Mouse (Mus musculus) liver, adult 10 weeks (tissue): ENCODE results near the gene Myo15b. TPM values are rescaled to one million over a fixed set of nuclear protein-coding genes. Genes with fewer than 3 reads are reported as not detected.

Source experiments
- polyA plus RNA-seq: library from polyadenylated mRNA; stranded (reverse); fragments of 350-450 nt; fragmentation: Illumina TruSeq; extraction: RNeasy Lipid Tissue Mini Kit (QIAGEN cat#74804); gene quantifications from one replicate; pipeline ENCODE4 v1.2.3, GENCODE M21; 2014; ENCODE audit warnings: low read depth, low replicate concordance

The Myo15b gene
- polyA plus RNA-seq: not detected

DNA sequence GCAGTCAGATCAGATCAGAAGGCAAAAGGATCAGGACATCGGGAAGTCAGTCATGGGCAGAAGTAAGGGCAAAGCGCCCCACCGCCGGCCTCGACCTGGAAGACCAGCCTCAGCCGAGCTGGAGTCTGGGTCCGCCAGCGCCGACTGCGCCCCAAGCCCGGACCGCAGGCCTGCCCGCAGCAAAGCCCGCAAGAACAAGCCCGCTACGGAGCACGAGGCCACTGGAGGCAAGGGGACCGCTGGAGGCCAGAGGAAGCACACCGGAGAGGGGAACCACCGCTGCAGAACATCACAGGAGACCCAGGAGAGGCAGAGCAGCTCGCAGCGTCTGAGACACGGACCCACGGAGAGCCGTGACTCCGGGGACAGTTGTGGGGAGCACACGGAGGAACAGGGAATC, at the start of gene Myo15b:
Gene Myo15b, plus strand, starts transcription at position 53 of the 400 bp plus-strand sequence.

DNA sequence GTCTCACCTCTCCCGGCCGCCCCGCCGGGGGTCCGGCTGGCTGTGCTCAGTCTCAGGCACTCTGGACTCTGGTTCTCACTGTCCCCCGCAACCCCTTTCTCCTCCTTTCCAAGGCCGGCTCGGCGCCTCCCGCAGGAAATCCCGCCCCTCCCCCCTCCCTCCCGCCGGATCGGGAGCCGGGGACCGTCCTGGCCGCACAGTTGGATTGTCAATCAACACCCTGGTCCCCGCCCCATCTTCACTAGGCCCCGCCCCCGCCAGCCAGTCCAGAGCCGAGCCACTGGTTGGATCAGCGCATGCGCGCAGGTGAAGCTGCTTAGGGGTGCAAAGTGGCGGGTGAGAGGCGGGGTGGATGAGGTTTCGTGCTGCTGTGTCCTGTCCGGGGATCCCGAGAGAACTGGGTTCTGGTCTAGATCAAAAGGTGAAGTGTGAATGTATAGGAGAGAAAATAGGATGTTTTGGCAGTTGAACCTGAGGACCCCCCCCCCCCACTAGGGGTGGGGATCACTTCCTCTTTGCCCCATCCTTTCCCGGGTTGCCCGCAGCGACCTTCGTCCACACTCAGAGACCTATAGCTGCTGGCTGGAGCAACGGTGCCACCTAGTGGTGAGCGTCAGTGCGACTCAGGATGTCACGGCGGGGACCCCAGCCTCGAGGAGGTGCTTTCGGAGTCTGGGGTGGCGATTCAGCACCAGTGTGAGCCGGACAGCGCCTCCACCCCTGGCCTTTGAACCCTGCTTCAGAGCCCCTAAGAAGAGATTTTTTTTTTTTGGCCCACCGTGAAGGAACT, 44.5 kb upstream of the Myo15b start, which contains the start of gene Caskin2:
Gene Caskin2, minus strand, starts transcription at position 133 of the 790 bp plus-strand sequence.

DNA sequence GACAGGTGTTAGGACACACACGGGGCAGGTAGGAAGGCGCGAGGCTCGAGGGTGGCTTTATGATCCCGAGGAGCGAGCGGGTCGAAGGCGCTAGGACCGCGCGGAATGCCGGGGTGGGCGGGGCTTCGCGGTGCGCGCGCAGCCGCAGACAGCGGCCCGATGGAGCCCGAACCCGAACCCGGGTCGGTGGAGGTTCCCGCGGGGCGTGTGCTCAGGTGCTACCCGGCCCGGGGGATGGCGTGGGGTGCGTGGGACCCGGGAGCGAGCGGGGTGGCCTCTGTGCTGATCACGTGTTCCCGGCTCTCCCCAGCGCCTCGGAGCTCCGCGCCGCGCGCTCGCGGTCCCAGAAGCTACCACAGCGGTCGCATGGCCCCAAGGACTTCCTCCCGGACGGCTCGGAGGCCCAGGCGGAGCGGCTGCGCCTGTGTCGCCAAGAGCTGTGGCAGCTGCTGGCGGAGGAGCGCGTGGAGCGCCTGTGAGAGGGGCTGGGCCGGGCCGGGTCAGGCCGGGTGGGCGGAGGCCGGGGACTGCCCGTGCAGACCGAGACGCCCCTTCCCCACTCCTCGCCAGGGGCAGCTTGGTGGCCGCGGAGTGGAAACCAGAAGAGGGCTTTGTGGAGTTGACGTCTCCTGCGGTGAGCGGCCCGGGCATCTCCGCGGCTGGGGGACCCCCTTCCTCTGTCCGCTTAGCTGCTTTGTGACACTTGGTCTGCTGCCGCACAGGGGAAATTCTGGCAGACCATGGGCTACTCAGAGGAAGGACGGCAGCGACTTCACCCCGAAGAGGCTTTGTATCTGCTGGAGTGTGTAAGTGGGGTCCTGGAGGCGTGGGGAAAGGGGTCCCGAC, 43.4 kb upstream of the Myo15b start, which contains the start of gene Tsen54:
Gene Tsen54, plus strand, starts transcription at position 120 of the 846 bp plus-strand sequence.

DNA sequence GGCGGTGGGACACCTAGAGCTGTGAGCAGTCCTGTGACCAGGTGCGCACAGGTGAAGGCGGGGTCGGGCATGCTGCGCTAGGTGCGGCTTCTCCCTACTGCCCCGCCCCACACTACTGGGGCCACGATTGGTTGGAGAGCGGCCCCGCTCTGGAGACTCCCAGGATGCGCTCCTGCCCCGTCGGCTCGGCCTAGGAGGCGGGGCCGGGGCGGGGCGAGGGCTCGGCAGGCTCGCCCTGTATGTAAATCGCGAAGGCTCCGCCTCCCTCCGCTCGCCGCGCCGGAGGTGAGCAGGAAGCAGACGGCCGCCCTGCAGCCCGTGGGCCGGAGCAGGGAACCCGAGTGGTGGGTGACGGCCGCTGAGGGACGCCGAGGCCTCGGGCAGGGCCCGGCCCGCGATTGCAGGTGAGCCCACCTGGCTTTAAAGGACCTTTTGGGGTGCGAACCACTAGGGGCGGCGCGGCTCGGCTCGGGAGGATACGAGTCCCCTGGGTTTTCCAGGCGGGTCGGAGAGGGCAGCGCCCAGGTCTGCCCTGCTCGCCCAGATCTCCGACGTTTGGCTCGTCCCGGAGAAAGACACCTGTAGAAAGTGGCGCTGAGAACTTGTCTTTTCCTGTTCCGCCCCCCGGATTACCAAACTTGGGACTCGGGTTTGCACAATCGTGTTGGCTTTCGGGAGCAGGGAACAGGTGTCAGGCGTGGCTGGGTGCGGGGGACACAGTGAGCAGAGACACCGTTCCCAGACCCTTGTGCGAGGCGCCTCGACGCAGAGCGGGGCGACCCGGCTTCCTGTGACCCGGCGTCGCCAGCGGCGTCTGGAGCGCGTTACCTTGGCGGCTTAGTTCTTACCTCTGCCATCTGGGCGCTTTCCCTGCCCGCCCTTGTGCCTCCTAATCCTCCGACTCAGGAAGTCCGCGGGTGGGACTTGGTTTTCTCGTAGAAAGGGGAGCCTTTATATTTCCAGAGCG, 34.1 kb upstream of the Myo15b start, which contains the start of gene Llgl2:
Gene Llgl2, plus strand, starts transcription at position 276 of the 967 bp plus-strand sequence.

DNA sequence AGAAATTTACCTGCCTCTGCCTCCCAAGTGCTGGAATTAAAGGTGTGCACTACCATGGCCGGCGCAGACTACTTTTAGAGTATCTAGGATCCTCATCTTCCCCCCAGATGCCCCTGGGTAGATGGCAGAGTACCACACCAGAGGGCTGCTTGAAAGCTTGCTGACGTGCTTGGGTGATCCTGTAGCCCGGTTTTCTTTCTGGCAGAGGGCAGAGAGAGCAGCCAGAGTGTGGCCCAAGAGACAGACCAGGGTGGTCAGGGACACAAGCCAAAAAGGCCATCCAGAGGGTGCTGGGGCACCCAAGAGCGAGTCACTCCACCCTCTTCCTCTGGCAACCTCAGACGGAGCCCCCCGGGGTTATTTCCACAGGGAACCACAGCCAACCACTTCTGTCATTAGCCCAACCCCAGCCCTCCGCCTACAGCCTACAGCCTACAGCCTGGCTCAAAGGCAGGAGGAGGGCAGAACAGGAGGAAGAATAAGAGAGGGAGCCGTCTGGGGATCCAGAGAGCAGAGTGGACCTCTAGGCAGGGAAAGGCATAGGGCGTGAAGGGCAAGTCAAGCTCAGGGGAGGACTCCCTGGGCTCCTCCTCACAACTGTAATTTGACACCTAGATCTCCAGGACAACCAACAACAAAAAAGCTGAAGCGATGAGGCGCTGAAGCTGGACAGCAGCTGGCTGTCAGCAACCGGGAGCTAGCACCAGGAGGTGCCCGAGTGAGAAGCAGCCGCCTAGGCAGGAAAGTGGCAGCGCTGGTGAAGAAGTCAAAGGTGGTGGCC, 41.5 kb downstream of the Myo15b start, which contains the start of gene Smim5:
Gene Smim5, plus strand, starts transcription at position 481 of the 781 bp plus-strand sequence.

DNA sequence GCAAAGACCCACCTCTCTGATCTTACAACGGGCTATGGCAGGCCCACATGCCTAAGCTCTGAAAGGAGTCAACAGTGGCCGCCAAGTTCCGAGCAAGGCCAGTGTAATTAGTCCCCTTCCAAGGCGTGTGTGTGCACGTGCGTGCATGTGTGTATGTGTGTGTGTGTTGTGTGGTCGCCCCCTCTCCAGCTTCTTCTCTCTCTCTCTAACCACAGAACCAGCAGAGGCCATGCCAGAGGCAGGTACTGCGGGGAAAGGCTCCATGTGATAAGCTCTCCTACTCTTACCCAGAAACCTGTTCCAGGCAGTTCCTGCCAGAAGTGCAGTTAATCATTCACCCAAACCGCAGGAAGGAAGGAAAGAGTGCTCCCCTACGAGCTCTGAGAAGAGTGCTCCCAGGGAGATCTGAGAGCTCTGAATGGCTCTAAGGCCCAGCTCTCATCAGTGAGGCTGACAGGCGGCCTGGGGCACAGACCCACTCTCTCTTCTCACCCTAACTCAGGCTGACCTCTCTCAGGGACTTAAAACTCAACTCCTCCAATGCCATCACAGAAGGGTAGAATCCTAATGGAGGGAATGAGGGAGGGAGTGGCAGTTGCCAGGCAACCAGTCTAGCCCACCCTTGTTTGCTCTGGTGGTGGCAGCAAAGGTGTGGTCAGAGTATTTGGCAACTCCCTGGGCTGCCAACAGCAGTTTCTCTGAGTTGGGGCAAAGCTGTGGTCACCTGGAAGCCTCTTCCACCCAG, 53.6 kb downstream of the Myo15b start, which contains the start of gene Smim6:
Gene Smim6, plus strand, starts transcription at position 386 of the 745 bp plus-strand sequence.

DNA sequence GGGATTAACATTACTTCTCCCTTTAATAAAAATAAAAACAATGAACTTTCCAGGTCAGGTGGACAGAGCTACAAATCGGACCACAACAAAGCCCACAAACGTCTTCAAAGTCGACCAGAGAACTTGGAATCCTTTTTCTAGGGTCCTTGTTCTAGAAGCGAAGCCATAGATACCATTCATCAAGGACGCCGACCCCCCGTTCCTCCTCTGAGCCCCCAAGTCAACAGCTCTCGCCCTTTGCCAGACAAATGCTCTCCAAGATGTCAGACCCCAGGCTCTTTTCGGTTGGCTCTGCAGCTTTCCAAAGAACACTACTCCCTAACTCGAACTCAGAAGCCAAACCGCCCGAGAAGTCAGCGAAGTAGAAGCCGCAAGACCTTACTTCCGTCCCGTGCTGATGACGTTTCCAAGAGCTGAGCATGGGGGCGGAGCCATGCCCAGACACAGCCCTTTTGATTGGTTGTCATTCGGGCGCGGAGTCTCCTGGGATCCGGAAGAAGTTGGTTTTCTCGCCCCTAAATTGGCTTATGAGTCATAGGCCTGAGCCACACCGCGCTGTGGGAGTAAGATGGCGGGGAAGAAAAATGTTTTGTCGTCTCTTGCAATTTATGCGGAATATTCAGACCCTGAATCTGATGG, 75.0 kb downstream of the Myo15b start, which contains the start of the genes Sap30bp and Recql5:
Gene Sap30bp, plus strand, starts transcription at position 175 of the 639 bp plus-strand sequence.
Gene Recql5, minus strand, starts transcription at position 370 of the 639 bp plus-strand sequence.

Other genes with a start within 250 kb of the Myo15b start
- 20.9 TPM for gene Mif4gd, start 245.4 kb upstream of the Myo15b start, polyA plus RNA-seq
- gene Slc25a19, start 230.1 kb upstream of the Myo15b start, polyA plus RNA-seq: 3.5 TPM
- gene Grb2, start 149.8 kb upstream of the Myo15b start, polyA plus RNA-seq: 36.1 TPM
- 1.7 TPM for gene Tmem94, start 93.0 kb upstream of the Myo15b start, polyA plus RNA-seq
- 0.26 TPM for gene Caskin2, start 44.8 kb upstream of the Myo15b start, polyA plus RNA-seq
- 1.5 TPM for gene Tsen54, start 43.7 kb upstream of the Myo15b start, polyA plus RNA-seq
- gene Llgl2, start 34.4 kb upstream of the Myo15b start, polyA plus RNA-seq: 1.5 TPM
- gene Smim5, start 41.6 kb downstream of the Myo15b start, polyA plus RNA-seq: not detected
- gene Smim6, start 53.6 kb downstream of the Myo15b start, polyA plus RNA-seq: 0.42 TPM
- gene Sap30bp, start 74.9 kb downstream of the Myo15b start, polyA plus RNA-seq: 6.3 TPM
- gene Recql5, start 75.1 kb downstream of the Myo15b start, polyA plus RNA-seq: 1.2 TPM
- gene Itgb4, start 116.3 kb downstream of the Myo15b start, polyA plus RNA-seq: not detected
- 0.66 TPM for gene Galk1, start 154.3 kb downstream of the Myo15b start, polyA plus RNA-seq
- 281 TPM for gene H3f3b, start 169.6 kb downstream of the Myo15b start, polyA plus RNA-seq
- 0.69 TPM for gene Unk, start 171.9 kb downstream of the Myo15b start, polyA plus RNA-seq
- gene Unc13d, start 219.6 kb downstream of the Myo15b start, polyA plus RNA-seq: not detected
- 15.7 TPM for gene Wbp2, start 228.6 kb downstream of the Myo15b start, polyA plus RNA-seq